Comparison of ENCODE assay signal across 26 mouse cellular contexts in the genomic region with DNA sequence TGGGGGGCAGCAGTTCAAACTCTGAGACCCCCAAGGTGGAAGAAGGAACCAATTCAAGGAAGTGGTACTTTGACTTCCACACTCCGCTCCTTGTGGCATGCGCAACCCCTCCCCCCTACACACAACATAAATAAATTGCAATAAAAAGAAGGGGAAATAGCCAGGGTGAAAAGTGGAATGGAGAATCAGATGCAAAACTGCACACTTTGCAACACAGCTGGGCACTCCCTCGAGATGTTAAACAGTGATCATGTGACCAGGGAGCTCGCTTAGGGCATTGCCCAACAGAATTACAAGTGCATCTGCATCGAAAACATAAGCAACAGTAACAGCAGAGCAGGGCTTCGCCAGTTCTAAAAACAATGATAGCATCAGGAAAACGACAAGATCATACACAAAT. TPM values are rescaled to one million over a fixed set of nuclear protein-coding genes. Genes with fewer than 3 reads are reported as not detected.
DNase-seq lines count a peak whose midpoint lies in the region; ATAC-seq and TF ChIP-seq lines count a peak whose summit lies in the region.
"Had no signal": no experiment of that assay in that cellular context is flagged by ENCODE, and none has a peak within 500 bp of the region (broad histone marks: within the 10 kb centered on the region; RNA-seq: fewer than 3 reads in every experiment).

No protein-coding gene starts in this region.

- DNase-seq in heart, adult 11 months = peak; percentile 91
- DNase-seq in heart, embryonic 10.5 days (ENCODE audit: low spot score) = no peak
- no peak for DNase-seq in CH12.LX (ENCODE audit: extremely low read depth)
- DNase-seq in gastrocnemius, postnatal 36 days = no peak
- no peak for DNase-seq in right cerebral cortex, postnatal 10 days (ENCODE audit: low spot score in 2 of 2)
- DNase-seq: adrenal gland, adult 2 months; adrenal gland, postnatal 14 days; cerebellum, adult 11-12 months; cerebellum, adult 8-10 months; cerebellum, postnatal 10 days; cerebellum, postnatal 36 days; embryo, embryonic 11 days; gastrocnemius, postnatal 25 days; heart, postnatal 14 days; heart, postnatal 4 days had no signal

- no peak for TF ChIP-seq RAD21 in CH12.LX (IDR thresholded peaks at IDR 0.05; ENCODE audit: low read depth, low read length)

- TF ChIP-seq EP300 in CH12.LX (IDR thresholded peaks at IDR 0.05; ENCODE audit: low read length) = no peak

- no peak for TF ChIP-seq CTCF in CH12.LX (conservative IDR thresholded peaks at IDR 0.05 in 1 of 2, IDR thresholded peaks at IDR 0.05 in 1 of 2; ENCODE audit: low read depth in 2 of 2, low read length in 2 of 2)

- peaks cover 5% of the 10 kb centered on the region for H3K4me1 ChIP-seq in heart, embryonic 10.5 days
- H3K4me1 ChIP-seq in CH12.LX (ENCODE audit: control insufficient read depth in 1 of 2, insufficient read depth in 2 of 2) = peaks cover 8 to 34% of the 10 kb centered on the region in 2 experiments

- H3K27ac ChIP-seq in heart, embryonic 10.5 days = no peak overlapping the region
- H3K27ac ChIP-seq in CH12.LX (ENCODE audit: insufficient read depth, low read depth) = no peak overlapping the region
- H3K27ac ChIP-seq: embryonic facial prominence, embryonic 10.5 days; embryonic facial prominence, embryonic 13.5 days; forebrain, embryonic 12.5 days; forebrain, embryonic 15.5 days; heart, embryonic 13.5 days; hindbrain, embryonic 14.5 days; hindbrain, postnatal 0 days had no signal

- no peak overlapping the region for H3K4me2 ChIP-seq in CH12.LX (ENCODE audit: insufficient read depth, low read depth, poor library complexity, severe bottlenecking)
- H3K4me2 ChIP-seq: embryonic facial prominence, embryonic 13.5 days; forebrain, embryonic 12.5 days; forebrain, embryonic 15.5 days; heart, embryonic 13.5 days; hindbrain, embryonic 14.5 days had no signal

- WGBS in heart, embryonic 10.5 days = 73% methylated on average over 7 of the region's 7 CpGs

- dilution Hi-C loops in CH12.LX (cut with MboI; ENCODE audit: extremely low pct_ligation_motif_present, extremely low pct_unique_long_range_greater_than_20kb, low sequenced_read_pairs) = no loop called here

- TF ChIP-seq POLR2A in CH12.LX (IDR thresholded peaks at IDR 0.05; ENCODE audit: low read depth, low read length) = no peak

- no peaks in the 10 kb centered on the region for H3K9me3 ChIP-seq in heart, embryonic 10.5 days
- no peaks in the 10 kb centered on the region for H3K9me3 ChIP-seq in CH12.LX (replicated peaks; ENCODE audit: low read length)
- H3K9me3 ChIP-seq: embryonic facial prominence, embryonic 10.5 days; embryonic facial prominence, embryonic 13.5 days; forebrain, embryonic 12.5 days; forebrain, embryonic 15.5 days; G1E; heart, embryonic 13.5 days had no signal

- H3K79me2 ChIP-seq in CH12.LX (replicated peaks; ENCODE audit: control insufficient read depth, extremely low read depth, insufficient read depth, poor library complexity, severe bottlenecking) = peaks cover 10% of the 10 kb centered on the region

- in situ Hi-C loops in CH12.LX (cut with MboI; ENCODE audit: low pct_ligation_motif_present, low pct_unique_long_range_greater_than_20kb, low sequenced_read_pairs) = loop anchor here (25.0 kb wide), 1 partner anchor 405 kb away; a partner anchor contains a TSS

- H3K4me3 ChIP-seq in heart, embryonic 10.5 days = no peak overlapping the region
- no peak overlapping the region for H3K4me3 ChIP-seq in CH12.LX (replicated peaks in 1 of 3; ENCODE audit: low read depth in 2 of 3, low read length in 2 of 3, poor library complexity in 1 of 3)
- H3K4me3 ChIP-seq: embryonic facial prominence, embryonic 10.5 days; embryonic facial prominence, embryonic 13.5 days; erythroblast, embryonic 14.5 days; forebrain, embryonic 12.5 days; forebrain, embryonic 15.5 days; heart, embryonic 13.5 days had no signal

- H3K36me3 ChIP-seq in heart, embryonic 10.5 days = no peaks in the 10 kb centered on the region
- no peaks in the 10 kb centered on the region for H3K36me3 ChIP-seq in CH12.LX (replicated peaks in 1 of 2; ENCODE audit: control insufficient read depth in 1 of 2, insufficient read depth in 1 of 2, low read length in 1 of 2)
- H3K36me3 ChIP-seq: embryonic facial prominence, embryonic 10.5 days; embryonic facial prominence, embryonic 13.5 days; forebrain, embryonic 12.5 days; forebrain, embryonic 15.5 days; G1E; heart, embryonic 13.5 days had no signal

- intact Hi-C loops in gastrocnemius, postnatal 36 days (cut with DNase I) = no loop called here

- no peaks in the 10 kb centered on the region for H3K27me3 ChIP-seq in heart, embryonic 10.5 days (ENCODE audit: insufficient read depth, poor library complexity, severe bottlenecking)
- H3K27me3 ChIP-seq in CH12.LX (replicated peaks) = no peaks in the 10 kb centered on the region
- H3K27me3 ChIP-seq: embryonic facial prominence, embryonic 13.5 days; forebrain, embryonic 12.5 days; forebrain, embryonic 15.5 days; heart, embryonic 13.5 days had no signal

- H3K9ac ChIP-seq in CH12.LX (ENCODE audit: insufficient read depth, low read depth) = no peak overlapping the region
- H3K9ac ChIP-seq: embryonic facial prominence, embryonic 13.5 days; forebrain, embryonic 12.5 days; forebrain, embryonic 15.5 days; heart, embryonic 13.5 days; hindbrain, embryonic 14.5 days had no signal

- ATAC-seq in granulocyte monocyte progenitor cell, adult 5-6 weeks (replicated peaks; ENCODE audit: poor library complexity, severe bottlenecking) = peak; percentile 39
- peak; percentile 46 for ATAC-seq in monocyte, adult 5-6 weeks (replicated peaks; ENCODE audit: insufficient number of reproducible peaks, low FRiP score, low TSS enrichment, poor library complexity, severe bottlenecking)
- ATAC-seq: forebrain, embryonic 15.5 days; hindbrain, postnatal 0 days had no signal

TF ChIP-seq in CH12.LX, 34 proteins besides CTCF, POLR2A, EP300 and RAD21:
- TF ChIP-seq BHLHE40 (IDR thresholded peaks at IDR 0.05; ENCODE audit: low read depth, low read length) (0 out of 2 replicates have a peak, but pooled peaks have one; percentile 7), MAX (IDR thresholded peaks at IDR 0.05; ENCODE audit: low read length) (no peak)

RNA-seq across cellular contexts. Expression of a gene that starts 3.4 kb away (rescaled TPM):
- polyA plus RNA-seq in heart, embryonic 10.5 days (2016; fragmentation: Nextera tagmentation; extraction: Ambion mirVana) = 23.2 and 32.7 TPM in 2 replicates
- 14.8 and 14.9 TPM in 2 replicates for total RNA-seq in CH12.LX (2012; rRNA removed)
- 16.7 and 17.2 TPM in 2 replicates for total RNA-seq in CH12.LX (2014; rRNA removed)
- polyA plus RNA-seq in CH12.LX (2012; ENCODE audit: insufficient read length, low read depth) = 17.1 and 18.3 TPM in 2 replicates
- total RNA-seq in granulocyte monocyte progenitor cell, adult 5-6 weeks (2014; fragmentation: Nextera tagmentation) = 12.8 and 22.5 TPM in 2 replicates
- total RNA-seq in granulocyte monocyte progenitor cell, adult 5-6 weeks (2017) = 16.0 and 19.6 TPM in 2 replicates
- total RNA-seq in monocyte, adult 5-6 weeks (2017) = 7.7 to 11.1 TPM (median 9.3 TPM) in 3 replicates
- 1 to 10 TPM; 2.8 to 3.0 TPM for total RNA-seq in gastrocnemius, postnatal 36 days (2021)

RNA-seq across cellular contexts. Expression of a gene that starts 22.9 kb away (rescaled TPM):
- polyA plus RNA-seq in heart, embryonic 10.5 days (2016; fragmentation: Nextera tagmentation; extraction: Ambion mirVana) = 4.7 and 5.3 TPM in 2 replicates
- total RNA-seq in CH12.LX (2012; rRNA removed) (8.4 and 9.2 TPM in 2 replicates), CH12.LX (2014; rRNA removed) (8.8 and 10.3 TPM in 2 replicates)
- 10.9 and 13.5 TPM in 2 replicates for polyA plus RNA-seq in CH12.LX (2012; ENCODE audit: insufficient read length, low read depth)
- total RNA-seq in granulocyte monocyte progenitor cell, adult 5-6 weeks (2014; fragmentation: Nextera tagmentation) = 31.6 and 33.7 TPM in 2 replicates
- 13.8 and 14.1 TPM in 2 replicates for total RNA-seq in granulocyte monocyte progenitor cell, adult 5-6 weeks (2017)
- total RNA-seq in monocyte, adult 5-6 weeks (2017) = 22.7 to 46.5 TPM (median 29.5 TPM) in 3 replicates
- 10 to 100 TPM in 1 of 2 experiments, 1 to 10 TPM in 1; 9.3 to 11.6 TPM for total RNA-seq in gastrocnemius, postnatal 36 days (2021)
